Mouse (Mus musculus) limb, embryonic 12.5 days (tissue): ENCODE measurements around the gene Celsr2. TPM values are rescaled to one million over a fixed set of nuclear protein-coding genes. Genes with fewer than 3 reads are reported as not detected.

Experiments used
- ATAC-seq: fragments of 200-750 bp; cut with Nextera tagmentation; 2 replicates; pipeline ENCODE4 v1.8.0; 2017; ENCODE audit warnings: low read depth, moderate TSS enrichment; ENCODE audit not compliant: insufficient number of reproducible peaks, insufficient read depth, low FRiP score, low TSS enrichment
- H3K27ac ChIP-seq: fragments of 300-500 bp; sonication (generic); 2 replicates; pipeline ENCODE4 v1.5.1; 2016; ENCODE audit warnings: mild to moderate bottlenecking, moderate library complexity
- H3K27me3 ChIP-seq: fragments of 300-500 bp; sonication (generic); 2 replicates; pipeline ENCODE4 v1.6.1; 2016; ENCODE audit warnings: mild to moderate bottlenecking, moderate library complexity
- H3K36me3 ChIP-seq: fragments of 300-500 bp; sonication (generic); 2 replicates; pipeline ENCODE4 v1.6.1; 2016; ENCODE audit warnings: mild to moderate bottlenecking, moderate library complexity
- H3K4me1 ChIP-seq: fragments of 300-500 bp; sonication (generic); replicated peaks from 2 replicates; pipeline ENCODE4 v1.6.1; 2016
- H3K4me2 ChIP-seq: fragments of 300-500 bp; sonication (generic); 2 replicates; pipeline ENCODE4 v1.6.1; 2016; ENCODE audit warnings: mild to moderate bottlenecking, moderate library complexity
- H3K4me3 ChIP-seq: fragments of 300-500 bp; sonication (generic); replicated peaks from 2 replicates; pipeline ENCODE4 v1.5.1; 2016; ENCODE audit warnings: mild to moderate bottlenecking
- H3K9ac ChIP-seq: fragments of 300-500 bp; sonication (generic); replicated peaks from 2 replicates; pipeline ENCODE4 v1.6.1; 2016; ENCODE audit warnings: mild to moderate bottlenecking, moderate library complexity
- H3K9me3 ChIP-seq: fragments of 300-500 bp; sonication (generic); 2 replicates; pipeline ENCODE4 v1.6.1; 2016; ENCODE audit warnings: mild to moderate bottlenecking, moderate library complexity
- WGBS: fragments of 180-500 bp; shearing (Covaris S2); methylation state at CpG from one replicate; pipeline ENCODE4 v1.1.7; 2016; 5-methylcytosine and 5-hydroxymethylcytosine counted together
- polyA plus RNA-seq: library from polyadenylated mRNA; unstranded; fragments of >200 nt; fragmentation: Nextera tagmentation; extraction: Ambion mirVana; gene quantifications from 2 replicates; pipeline ENCODE4 v1.2.1, GENCODE M21; 2016

Celsr2 gene
- polyA plus RNA-seq, 1 experiment from 2014 or later: 6.3 TPM

- no peaks in the 10 kb centered on the region for H3K27me3 ChIP-seq
- no peak overlapping the region for H3K9ac ChIP-seq
- H3K36me3 ChIP-seq: peaks cover 86% of the 10 kb centered on the region
- no peak overlapping the region for H3K27ac ChIP-seq
- no peak overlapping the region for H3K4me3 ChIP-seq
- H3K9me3 ChIP-seq: no peaks in the 10 kb centered on the region
- H3K4me1 ChIP-seq: no peaks in the 10 kb centered on the region
- no peak for ATAC-seq
- WGBS: 55% methylated on average over 19 of the region's 19 CpGs
- H3K4me2 ChIP-seq: no peak overlapping the region
Observed at GRCm38 (mm10) chr3:108433881-108434495, 18.6 kb upstream of the Celsr2 start.

GRCm38 (mm10) chr3:108433188-108433880 lies 18.0 kb upstream of the Celsr2 start:
- Histone ChIP-seq H3K27me3 (no peaks in the 10 kb centered on the region), H3K4me2 (no peak overlapping the region), H3K4me3 (no peak overlapping the region), H3K9me3 (no peaks in the 10 kb centered on the region), H3K27ac (no peak overlapping the region), H3K4me1 (no peaks in the 10 kb centered on the region), H3K36me3 (peaks cover 89% of the 10 kb centered on the region), H3K9ac (no peak overlapping the region)
- ATAC-seq: no peak
- 57% methylated on average over 18 of the region's 18 CpGs for WGBS

GRCm38 (mm10) chr3:108432542-108433187 lies 17.3 kb upstream of the Celsr2 start:
- Histone ChIP-seq H3K9me3 (no peaks in the 10 kb centered on the region), H3K4me1 (no peaks in the 10 kb centered on the region), H3K27ac (no peak overlapping the region), H3K4me3 (no peak overlapping the region), H3K4me2 (no peak overlapping the region), H3K36me3 (peaks cover 96% of the 10 kb centered on the region), H3K27me3 (no peaks in the 10 kb centered on the region), H3K9ac (no peak overlapping the region)
- WGBS: 95% methylated on average over 13 of the region's 13 CpGs
- no peak for ATAC-seq

- H3K36me3 ChIP-seq: peaks cover 57% of the 10 kb centered on the region
- H3K27me3 ChIP-seq: no peaks in the 10 kb centered on the region
- no peak overlapping the region for H3K27ac ChIP-seq
Observed at GRCm38 (mm10) chr3:108425624-108426018, 10.3 kb upstream of the Celsr2 start.

GRCm38 (mm10) chr3:108424944-108425623 lies 9.7 kb upstream of the Celsr2 start:
- H3K27me3 ChIP-seq: no peaks in the 10 kb centered on the region
- H3K36me3 ChIP-seq: peaks cover 53% of the 10 kb centered on the region
- H3K4me3 ChIP-seq: no peak overlapping the region
- H3K4me1 ChIP-seq: peaks cover 12% of the 10 kb centered on the region
- no peak overlapping the region for H3K9ac ChIP-seq
- ATAC-seq: no peak
- H3K4me2 ChIP-seq: no peak overlapping the region
- 82% methylated on average over 7 of the region's 7 CpGs for WGBS
- H3K27ac ChIP-seq: no peak overlapping the region
- no peaks in the 10 kb centered on the region for H3K9me3 ChIP-seq

More at GRCm38 (mm10) chr3:108425624-108426018, 10.3 kb upstream of the Celsr2 start:
- Histone ChIP-seq H3K4me1 (peaks cover 12% of the 10 kb centered on the region), H3K4me3 (no peak overlapping the region), H3K9ac (no peak overlapping the region), H3K4me2 (no peak overlapping the region), H3K9me3 (no peaks in the 10 kb centered on the region)
- WGBS: 77% methylated on average over 6 of the region's 6 CpGs
- ATAC-seq: 0 out of 2 replicates have a peak, but pooled peaks have one; percentile 28

GRCm38 (mm10) chr3:108423844-108424801 lies 8.8 kb upstream of the Celsr2 start:
- Histone ChIP-seq H3K4me1 (peaks cover 12% of the 10 kb centered on the region), H3K9ac (0 out of 2 replicates have a peak overlapping the region, but pooled peaks have one; percentile 18), H3K9me3 (no peaks in the 10 kb centered on the region), H3K4me2 (peak overlapping the region; percentile 34), H3K27me3 (no peaks in the 10 kb centered on the region), H3K4me3 (no peak overlapping the region), H3K27ac (peak overlapping the region; percentile 50; the same call in 1 of the 2 replicates), H3K36me3 (peaks cover 43% of the 10 kb centered on the region)
- WGBS: 25% methylated on average over 11 of the region's 11 CpGs
- ATAC-seq: peak; percentile 64

- H3K9ac ChIP-seq: no peak overlapping the region
- no peak for ATAC-seq
- H3K36me3 ChIP-seq: peaks cover 32% of the 10 kb centered on the region
- H3K9me3 ChIP-seq: no peaks in the 10 kb centered on the region
- H3K4me1 ChIP-seq: peaks cover 12% of the 10 kb centered on the region
- H3K4me3 ChIP-seq: no peak overlapping the region
- H3K27ac ChIP-seq: no peak overlapping the region
- H3K27me3 ChIP-seq: peaks cover 8% of the 10 kb centered on the region; the same call in 1 of the 2 replicates
- 35% methylated on average over 6 of the region's 6 CpGs for WGBS
- no peak overlapping the region for H3K4me2 ChIP-seq
Observed at GRCm38 (mm10) chr3:108423006-108423405, 7.7 kb upstream of the Celsr2 start.

GRCm38 (mm10) chr3:108415831-108416223 lies 475 bp upstream of the Celsr2 start:
- peak overlapping the region; percentile 45; the same call in 1 of the 2 replicates for H3K27ac ChIP-seq
- peak overlapping the region; percentile 79 for H3K9ac ChIP-seq
- no peaks in the 10 kb centered on the region; the same call in 1 of the 2 replicates for H3K4me1 ChIP-seq
- peaks cover 28% of the 10 kb centered on the region for H3K36me3 ChIP-seq
- H3K4me3 ChIP-seq: peak overlapping the region; percentile 78
- peak overlapping the region; percentile 99 for H3K4me2 ChIP-seq
- peak; percentile 60; the same call in 1 of the 2 replicates for ATAC-seq
- under 1% methylated on average over 48 of the region's 48 CpGs for WGBS
- peaks cover 14% of the 10 kb centered on the region for H3K9me3 ChIP-seq
- H3K27me3 ChIP-seq: peaks cover 42% of the 10 kb centered on the region

- no peak overlapping the region for H3K27ac ChIP-seq
- WGBS: 97% methylated on average over 35 of the region's 35 CpGs
- peaks cover 42% of the 10 kb centered on the region for H3K27me3 ChIP-seq
- no peaks in the 10 kb centered on the region; the same call in 1 of the 2 replicates for H3K4me1 ChIP-seq
- H3K4me3 ChIP-seq: no peak overlapping the region
- no peak overlapping the region for H3K4me2 ChIP-seq
- no peak overlapping the region for H3K9ac ChIP-seq
- peaks cover 14% of the 10 kb centered on the region for H3K9me3 ChIP-seq
- H3K36me3 ChIP-seq: peaks cover 28% of the 10 kb centered on the region
- no peak for ATAC-seq
Observed at GRCm38 (mm10) chr3:108413634-108414360, 1.6 kb downstream of the Celsr2 start.

- 79% methylated on average over 8 of the region's 8 CpGs for WGBS
- H3K4me1 ChIP-seq: no peaks in the 10 kb centered on the region; the same call in 1 of the 2 replicates
- H3K27me3 ChIP-seq: peaks cover 24% of the 10 kb centered on the region
- no peak overlapping the region for H3K4me3 ChIP-seq
- H3K4me2 ChIP-seq: no peak overlapping the region
- no peak overlapping the region for H3K9ac ChIP-seq
- ATAC-seq: no peak
- peaks cover 14% of the 10 kb centered on the region for H3K9me3 ChIP-seq
- H3K27ac ChIP-seq: no peak overlapping the region
- peaks cover 32% of the 10 kb centered on the region for H3K36me3 ChIP-seq
Observed at GRCm38 (mm10) chr3:108411754-108412121, 3.6 kb downstream of the Celsr2 start.
